Mouse (Mus musculus): ENCODE results near the gene Tsacc. TPM values are rescaled to one million over a fixed set of nuclear protein-coding genes. Genes with fewer than 3 reads are reported as not detected.
A peak's percentile ranks its signal among the peaks of the same experiment; 100 is the strongest.

Gene Tsacc
- polyA plus RNA-seq, 1 experiment from 2014 or later: 8.1 TPM

GRCm38 (mm10) chr3:88238866-88239391, 57.9 kb downstream of the Tsacc start:
- Histone ChIP-seq H3K9me3 (ENCODE audit: control insufficient read depth, low read length) (no peaks in the 10 kb centered on the region), H3K27ac (ENCODE audit: low read depth, low read length) (peak overlapping the region; percentile 65), H3K4me3 (ENCODE audit: low read depth, low read length) (no peak overlapping the region), H3K4me2 (replicated peaks; ENCODE audit: low read depth, low read length) (no peak overlapping the region), H3K27me3 (ENCODE audit: control insufficient read depth, insufficient read depth, low read length) (peaks cover 22% of the 10 kb centered on the region), H3K36me3 (ENCODE audit: control insufficient read depth, insufficient read depth, low read length) (no peaks in the 10 kb centered on the region), H3K4me1 (replicated peaks; ENCODE audit: control insufficient read depth, insufficient read depth, low read length) (peaks cover 40% of the 10 kb centered on the region), H3K9ac (ENCODE audit: low read depth, low read length) (0 out of 2 replicates have a peak overlapping the region, but pooled peaks have one; percentile 31)
- DNase-seq (ENCODE audit: low spot score) (peak; percentile 35), ATAC-seq (ENCODE audit: low FRiP score) (peak; percentile 31)
- WGBS: 34% methylated on average over 8 of the region's 8 CpGs

DNA sequence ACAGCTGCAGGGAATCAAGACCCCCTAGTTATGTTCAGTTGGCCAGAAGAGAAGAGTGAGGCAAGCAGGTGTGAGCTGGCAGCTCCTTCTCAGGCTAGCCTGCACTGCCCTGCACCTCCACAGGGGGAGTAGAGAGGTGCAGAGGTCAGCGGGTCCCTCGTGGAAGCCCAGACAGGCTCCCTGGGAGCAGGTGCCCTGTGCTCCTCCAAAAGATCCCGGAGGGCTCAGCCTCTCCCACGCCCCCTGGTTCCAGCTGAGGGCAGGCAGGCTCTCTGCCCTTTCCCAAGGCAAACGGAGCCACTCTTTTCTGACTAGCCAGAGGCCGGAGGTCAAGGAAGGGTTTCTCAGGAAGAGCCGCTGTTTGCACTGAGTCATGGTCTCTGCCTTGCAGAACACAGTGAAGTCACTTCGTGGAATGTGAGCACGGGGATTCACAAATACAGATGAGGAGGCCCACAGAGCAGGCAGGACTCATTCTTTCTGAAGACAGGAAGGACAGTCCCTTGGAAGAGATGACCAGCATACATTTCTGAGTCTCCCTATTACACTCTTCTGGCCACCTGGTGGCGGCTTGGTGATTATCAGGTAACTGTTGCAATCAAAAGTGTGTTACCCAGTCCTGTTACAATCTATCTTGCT, 59.1 kb downstream of the Tsacc start:
- Histone ChIP-seq H3K9ac (ENCODE audit: low read depth, low read length) (no peak overlapping the region), H3K4me3 (ENCODE audit: low read depth, low read length) (no peak overlapping the region), H3K4me2 (replicated peaks; ENCODE audit: low read depth, low read length) (no peak overlapping the region), H3K27me3 (ENCODE audit: control insufficient read depth, insufficient read depth, low read length) (peaks cover 22% of the 10 kb centered on the region), H3K27ac (ENCODE audit: low read depth, low read length) (peak overlapping the region; percentile 65), H3K36me3 (ENCODE audit: control insufficient read depth, insufficient read depth, low read length) (no peaks in the 10 kb centered on the region), H3K4me1 (replicated peaks; ENCODE audit: control insufficient read depth, insufficient read depth, low read length) (peaks cover 40% of the 10 kb centered on the region), H3K9me3 (ENCODE audit: control insufficient read depth, low read length) (no peaks in the 10 kb centered on the region)
- DNase-seq (ENCODE audit: low spot score) (peak; percentile 69), ATAC-seq (ENCODE audit: low FRiP score) (no peak)
- 7% methylated on average over 10 of the region's 10 CpGs for WGBS

GRCm38 (mm10) chr3:88237161-88237555, 59.6 kb downstream of the Tsacc start:
- ATAC-seq (ENCODE audit: low FRiP score) (no peak), DNase-seq (ENCODE audit: low spot score) (no peak)
- Histone ChIP-seq H3K4me3 (ENCODE audit: low read depth, low read length) (no peak overlapping the region), H3K9ac (ENCODE audit: low read depth, low read length) (no peak overlapping the region), H3K4me2 (replicated peaks; ENCODE audit: low read depth, low read length) (no peak overlapping the region), H3K9me3 (ENCODE audit: control insufficient read depth, low read length) (no peaks in the 10 kb centered on the region), H3K27ac (ENCODE audit: low read depth, low read length) (peak overlapping the region; percentile 65), H3K36me3 (ENCODE audit: control insufficient read depth, insufficient read depth, low read length) (no peaks in the 10 kb centered on the region), H3K27me3 (ENCODE audit: control insufficient read depth, insufficient read depth, low read length) (peaks cover 20% of the 10 kb centered on the region), H3K4me1 (replicated peaks; ENCODE audit: control insufficient read depth, insufficient read depth, low read length) (peaks cover 41% of the 10 kb centered on the region)
- WGBS: 19% methylated on average over 6 of the region's 6 CpGs

DNA sequence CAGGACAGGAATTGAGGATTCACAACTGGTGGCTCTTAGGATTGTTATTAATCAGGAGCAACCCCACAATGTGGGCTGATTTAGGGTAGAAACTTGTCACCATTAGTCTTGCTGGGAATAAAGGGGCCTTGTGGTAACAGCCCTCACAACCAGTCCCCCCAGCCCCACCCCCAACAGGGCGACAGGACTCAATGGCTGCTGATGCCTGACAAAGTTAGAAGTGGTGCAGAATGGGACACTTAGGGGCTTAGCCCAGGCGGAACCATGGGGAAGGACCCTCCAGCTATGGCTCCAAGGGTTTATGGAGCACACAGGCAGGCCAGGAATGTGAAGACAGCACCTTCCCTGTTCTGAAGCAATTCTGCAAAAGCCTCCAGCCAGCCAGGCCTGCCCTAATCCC, 61.2 kb downstream of the Tsacc start:
- H3K4me2 ChIP-seq (replicated peaks; ENCODE audit: low read depth, low read length): no peak overlapping the region
- ATAC-seq (ENCODE audit: low FRiP score): no peak
- 42% methylated on average over 2 of the region's 2 CpGs for WGBS
- H3K9ac ChIP-seq (ENCODE audit: low read depth, low read length): no peak overlapping the region
- H3K27ac ChIP-seq (ENCODE audit: low read depth, low read length): peak overlapping the region; percentile 42
- no peaks in the 10 kb centered on the region for H3K9me3 ChIP-seq (ENCODE audit: control insufficient read depth, low read length)
- H3K36me3 ChIP-seq (ENCODE audit: control insufficient read depth, insufficient read depth, low read length): no peaks in the 10 kb centered on the region
- H3K27me3 ChIP-seq (ENCODE audit: control insufficient read depth, insufficient read depth, low read length): peaks cover 12% of the 10 kb centered on the region
- no peak for DNase-seq (ENCODE audit: low spot score)
- H3K4me3 ChIP-seq (ENCODE audit: low read depth, low read length): no peak overlapping the region
- peaks cover 49% of the 10 kb centered on the region for H3K4me1 ChIP-seq (replicated peaks; ENCODE audit: control insufficient read depth, insufficient read depth, low read length)

- H3K36me3 ChIP-seq (ENCODE audit: control insufficient read depth, insufficient read depth, low read length): no peaks in the 10 kb centered on the region
- H3K4me3 ChIP-seq (ENCODE audit: low read depth, low read length): no peak overlapping the region
- DNase-seq (ENCODE audit: low spot score): peak; percentile 51
- no peak for ATAC-seq (ENCODE audit: low FRiP score)
- no peaks in the 10 kb centered on the region for H3K9me3 ChIP-seq (ENCODE audit: control insufficient read depth, low read length)
- no peak overlapping the region for H3K4me2 ChIP-seq (replicated peaks; ENCODE audit: low read depth, low read length)
- H3K27me3 ChIP-seq (ENCODE audit: control insufficient read depth, insufficient read depth, low read length): peaks cover 8% of the 10 kb centered on the region
- H3K4me1 ChIP-seq (replicated peaks; ENCODE audit: control insufficient read depth, insufficient read depth, low read length): peaks cover 49% of the 10 kb centered on the region
- WGBS: 20% methylated on average over 3 of the region's 3 CpGs
- peak overlapping the region; percentile 42; the same call in 1 of the 2 replicates for H3K27ac ChIP-seq (ENCODE audit: low read depth, low read length)
- no peak overlapping the region for H3K9ac ChIP-seq (ENCODE audit: low read depth, low read length)
Observed at GRCm38 (mm10) chr3:88235216-88235615, 61.6 kb downstream of the Tsacc start.

DNA sequence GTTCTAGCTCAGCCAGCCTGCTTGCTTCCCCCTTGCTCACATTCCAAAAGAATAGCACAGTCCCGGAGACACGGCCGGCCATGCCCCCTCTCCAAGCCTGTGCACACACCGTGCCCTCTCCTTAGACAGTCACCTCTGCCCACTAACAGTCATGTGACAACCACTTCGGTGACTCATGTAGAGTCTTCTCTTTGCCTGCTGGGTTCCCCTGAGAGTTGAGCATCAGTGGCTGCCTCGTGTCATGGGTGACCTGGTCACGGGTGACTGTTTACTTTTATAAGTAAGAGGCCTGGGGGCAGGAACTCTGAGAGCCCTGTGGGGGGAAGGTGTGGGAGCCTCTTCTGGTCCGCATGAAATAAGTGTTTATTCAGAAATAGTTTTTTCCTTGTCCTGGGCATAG, 62.8 kb downstream of the Tsacc start:
- WGBS: 58% methylated on average over 8 of the region's 8 CpGs
- peaks cover 2% of the 10 kb centered on the region; the same call in 1 of the 2 replicates for H3K27me3 ChIP-seq (ENCODE audit: control insufficient read depth, insufficient read depth, low read length)
- no peaks in the 10 kb centered on the region for H3K36me3 ChIP-seq (ENCODE audit: control insufficient read depth, insufficient read depth, low read length)
- no peak overlapping the region for H3K9ac ChIP-seq (ENCODE audit: low read depth, low read length)
- peaks cover 49% of the 10 kb centered on the region for H3K4me1 ChIP-seq (replicated peaks; ENCODE audit: control insufficient read depth, insufficient read depth, low read length)
- H3K9me3 ChIP-seq (ENCODE audit: control insufficient read depth, low read length): no peaks in the 10 kb centered on the region
- H3K4me2 ChIP-seq (replicated peaks; ENCODE audit: low read depth, low read length): no peak overlapping the region
- no peak overlapping the region for H3K4me3 ChIP-seq (ENCODE audit: low read depth, low read length)
- H3K27ac ChIP-seq (ENCODE audit: low read depth, low read length): peak overlapping the region; percentile 24; the same call in 1 of the 2 replicates
- no peak for ATAC-seq (ENCODE audit: low FRiP score)
- DNase-seq (ENCODE audit: low spot score): no peak

GRCm38 (mm10) chr3:88232851-88233649, 63.7 kb downstream of the Tsacc start:
- ATAC-seq (ENCODE audit: low FRiP score) (no peak), DNase-seq (ENCODE audit: low spot score) (peak; percentile 17)
- 37% methylated on average over 7 of the region's 7 CpGs for WGBS
- no peaks in the 10 kb centered on the region for H3K36me3 ChIP-seq (ENCODE audit: control insufficient read depth, insufficient read depth, low read length)
- H3K4me2 ChIP-seq (replicated peaks; ENCODE audit: low read depth, low read length): no peak overlapping the region
- H3K27me3 ChIP-seq (ENCODE audit: control insufficient read depth, insufficient read depth, low read length): peaks cover 2% of the 10 kb centered on the region; the same call in 1 of the 2 replicates
- H3K9me3 ChIP-seq (ENCODE audit: control insufficient read depth, low read length): no peaks in the 10 kb centered on the region
- no peak overlapping the region for H3K4me3 ChIP-seq (ENCODE audit: low read depth, low read length)
- H3K9ac ChIP-seq (ENCODE audit: low read depth, low read length): no peak overlapping the region
- H3K27ac ChIP-seq (ENCODE audit: low read depth, low read length): peak overlapping the region; percentile 94; the same call in 1 of the 2 replicates
- H3K4me1 ChIP-seq (replicated peaks; ENCODE audit: control insufficient read depth, insufficient read depth, low read length): peaks cover 51% of the 10 kb centered on the region

Measured in hindbrain, embryonic 11.5 days (tissue).